Mouse (Mus musculus): Measurements from ENCODE around the gene E130309D02Rik. TPM values are rescaled to one million over a fixed set of nuclear protein-coding genes. Genes with fewer than 3 reads are reported as not detected.
A peak's percentile ranks its signal among the peaks of the same experiment; 100 is the strongest.

Gene E130309D02Rik
- polyA plus RNA-seq, 1 experiment from 2014 or later, result 24.9 TPM

- H3K9me3 ChIP-seq (ENCODE audit: control insufficient read depth, low read length), result no peaks in the 10 kb centered on the region
- H3K27me3 ChIP-seq (replicated peaks; ENCODE audit: control insufficient read depth, insufficient read depth, low read length), result no peaks in the 10 kb centered on the region
- WGBS, result 40% methylated on average over 1 of the region's 1 CpGs
- no peak overlapping the region for H3K4me3 ChIP-seq (ENCODE audit: low read length)
- H3K4me1 ChIP-seq (ENCODE audit: control insufficient read depth, insufficient read depth, low read depth, low read length), result peaks cover 20% of the 10 kb centered on the region
- H3K27ac ChIP-seq (ENCODE audit: low read depth, low read length), result no peak overlapping the region
- no peak overlapping the region for H3K9ac ChIP-seq (ENCODE audit: low read depth, low read length)
- H3K4me2 ChIP-seq (ENCODE audit: low read length), result no peak overlapping the region
- no peak for ATAC-seq
- H3K36me3 ChIP-seq (ENCODE audit: control insufficient read depth, insufficient read depth, low read length), result peaks cover 24% of the 10 kb centered on the region
These were observed 49.8 kb downstream of the E130309D02Rik start for GRCm38 (mm10) chr5:143265409-143265808.

DNA sequence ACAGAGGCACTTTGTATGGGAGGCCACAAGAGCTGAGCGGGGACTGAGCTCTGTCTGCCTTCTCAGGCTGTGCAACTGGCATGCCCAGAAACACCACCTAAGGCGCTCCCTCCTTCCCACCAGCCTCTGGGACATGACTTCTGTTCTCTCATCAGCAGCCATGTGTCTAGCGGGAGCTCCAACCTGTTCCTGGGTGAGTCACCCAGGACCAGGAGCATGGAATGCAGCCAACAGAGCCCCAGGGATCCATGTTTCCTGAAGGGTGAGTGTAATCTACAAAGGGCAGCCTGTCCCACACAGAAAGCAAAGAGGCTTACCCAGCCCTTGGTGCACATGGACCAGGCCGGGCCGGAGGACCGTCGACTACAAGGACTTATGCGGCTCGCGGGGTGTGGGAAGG is 50.5 kb downstream of the E130309D02Rik start:
- Histone ChIP-seq H3K36me3 (ENCODE audit: control insufficient read depth, insufficient read depth, low read length) (peaks cover 28% of the 10 kb centered on the region), H3K9me3 (ENCODE audit: control insufficient read depth, low read length) (no peaks in the 10 kb centered on the region), H3K27me3 (replicated peaks; ENCODE audit: control insufficient read depth, insufficient read depth, low read length) (no peaks in the 10 kb centered on the region), H3K4me2 (ENCODE audit: low read length) (no peak overlapping the region), H3K9ac (ENCODE audit: low read depth, low read length) (no peak overlapping the region), H3K4me1 (ENCODE audit: control insufficient read depth, insufficient read depth, low read depth, low read length) (peaks cover 17% of the 10 kb centered on the region), H3K27ac (ENCODE audit: low read depth, low read length) (no peak overlapping the region), H3K4me3 (ENCODE audit: low read length) (no peak overlapping the region)
- 97% methylated on average over 10 of the region's 10 CpGs for WGBS
- no peak for ATAC-seq

DNA sequence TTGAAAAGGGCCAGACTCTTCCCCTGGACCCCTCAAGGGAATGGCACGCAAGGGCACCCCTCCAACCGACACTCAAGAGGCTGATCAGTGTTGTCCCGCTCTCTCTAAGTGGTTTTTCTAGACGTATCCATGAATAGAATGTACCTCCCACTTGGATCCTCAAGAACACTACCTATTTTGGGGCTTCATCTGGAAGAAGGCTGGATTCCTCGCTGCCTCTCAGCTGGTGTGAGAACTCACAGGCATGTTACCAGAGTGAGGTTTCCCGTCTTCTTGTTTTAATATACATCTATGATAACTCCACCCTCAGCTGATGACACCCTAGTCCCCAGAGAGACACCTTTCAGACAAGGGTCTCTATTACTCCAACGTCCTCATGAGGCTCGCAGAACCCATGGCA is 53.5 kb downstream of the E130309D02Rik start:
- no peak for ATAC-seq

GRCm38 (mm10) chr5:143255802-143256201 is 59.4 kb downstream of the E130309D02Rik start:
- Histone ChIP-seq H3K4me3 (ENCODE audit: low read length) (no peak overlapping the region), H3K27ac (ENCODE audit: low read depth, low read length) (no peak overlapping the region), H3K9me3 (ENCODE audit: control insufficient read depth, low read length) (peaks cover 2% of the 10 kb centered on the region; the same call in 1 of the 2 replicates), H3K4me1 (ENCODE audit: control insufficient read depth, insufficient read depth, low read depth, low read length) (peaks cover 17% of the 10 kb centered on the region), H3K4me2 (ENCODE audit: low read length) (no peak overlapping the region), H3K27me3 (replicated peaks; ENCODE audit: control insufficient read depth, insufficient read depth, low read length) (peaks cover 28% of the 10 kb centered on the region), H3K36me3 (ENCODE audit: control insufficient read depth, insufficient read depth, low read length) (peaks cover 42% of the 10 kb centered on the region), H3K9ac (ENCODE audit: low read depth, low read length) (no peak overlapping the region)
- no peak for ATAC-seq
- 93% methylated on average over 5 of the region's 5 CpGs for WGBS

More for the DNA sequence above, 53.5 kb downstream of the E130309D02Rik start:
- Histone ChIP-seq H3K9ac (ENCODE audit: low read depth, low read length) (no peak overlapping the region), H3K4me2 (ENCODE audit: low read length) (no peak overlapping the region), H3K27me3 (replicated peaks; ENCODE audit: control insufficient read depth, insufficient read depth, low read length) (peaks cover 10% of the 10 kb centered on the region), H3K27ac (ENCODE audit: low read depth, low read length) (no peak overlapping the region), H3K36me3 (ENCODE audit: control insufficient read depth, insufficient read depth, low read length) (peaks cover 31% of the 10 kb centered on the region), H3K4me1 (ENCODE audit: control insufficient read depth, insufficient read depth, low read depth, low read length) (no peaks in the 10 kb centered on the region), H3K4me3 (ENCODE audit: low read length) (no peak overlapping the region), H3K9me3 (ENCODE audit: control insufficient read depth, low read length) (no peaks in the 10 kb centered on the region)
- 94% methylated on average over 8 of the region's 8 CpGs for WGBS

DNA sequence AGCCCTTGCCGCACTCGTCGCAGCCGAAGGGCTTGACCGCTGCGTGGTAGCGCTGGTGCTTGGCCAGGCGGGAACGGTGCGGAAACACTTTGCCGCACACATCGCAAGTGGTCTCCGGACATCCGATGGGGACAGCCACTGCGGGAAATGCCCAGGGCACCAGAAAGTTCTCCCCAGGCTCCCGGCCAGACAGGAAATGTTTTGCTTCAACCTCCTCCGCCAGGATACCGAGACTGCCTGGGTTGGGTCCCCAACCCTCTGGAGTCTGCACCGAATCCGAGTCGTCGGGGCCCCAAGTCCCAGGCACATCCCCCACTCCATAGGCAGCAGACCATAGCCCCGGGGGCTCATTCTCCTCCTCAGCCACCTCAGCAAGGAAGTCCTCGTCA is 60.0 kb downstream of the E130309D02Rik start:
- Histone ChIP-seq H3K9ac (ENCODE audit: low read depth, low read length) (no peak overlapping the region), H3K4me2 (ENCODE audit: low read length) (no peak overlapping the region), H3K27me3 (replicated peaks; ENCODE audit: control insufficient read depth, insufficient read depth, low read length) (peaks cover 28% of the 10 kb centered on the region)

DNA sequence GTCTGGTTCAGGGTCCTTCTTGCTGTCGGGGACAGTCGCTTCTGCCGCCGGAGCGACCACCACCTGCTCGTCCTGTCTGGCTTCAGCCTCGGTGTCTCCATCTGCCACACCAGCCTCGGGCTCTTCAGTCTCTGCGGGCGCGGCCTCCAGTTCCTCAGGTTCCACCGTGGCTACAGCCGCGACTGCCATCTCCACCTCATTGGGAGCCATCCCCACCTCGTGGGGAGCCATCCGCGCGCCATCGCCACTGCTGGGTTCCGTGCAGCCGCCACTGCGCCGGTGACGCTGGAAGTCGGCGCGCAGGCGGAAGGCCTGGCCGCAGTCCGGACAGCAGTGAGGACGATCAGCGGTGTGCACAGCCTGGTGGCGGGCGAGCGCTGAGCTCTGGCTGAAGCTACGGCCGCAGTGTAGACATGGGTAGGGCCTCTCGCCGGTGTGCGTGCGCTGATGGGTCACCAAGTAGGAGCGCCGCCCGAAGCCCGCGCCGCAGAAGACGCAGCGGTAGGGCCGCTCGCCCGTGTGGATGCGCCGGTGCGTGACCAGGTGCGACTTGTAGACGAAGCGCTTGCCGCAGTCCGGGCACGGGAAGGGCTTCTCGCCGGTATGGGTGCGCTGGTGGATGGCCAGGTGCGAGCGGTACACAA is 60.6 kb downstream of the E130309D02Rik start:
- H3K4me3 ChIP-seq (ENCODE audit: low read length), result 0 out of 2 replicates have a peak overlapping the region, but pooled peaks have one; percentile 6
- H3K9ac ChIP-seq (ENCODE audit: low read depth, low read length), result no peak overlapping the region
- H3K36me3 ChIP-seq (ENCODE audit: control insufficient read depth, insufficient read depth, low read length), result peaks cover 38% of the 10 kb centered on the region
- no peak overlapping the region for H3K27ac ChIP-seq (ENCODE audit: low read depth, low read length)
- H3K9me3 ChIP-seq (ENCODE audit: control insufficient read depth, low read length), result peaks cover 2% of the 10 kb centered on the region; the same call in 1 of the 2 replicates
- peaks cover 17% of the 10 kb centered on the region for H3K4me1 ChIP-seq (ENCODE audit: control insufficient read depth, insufficient read depth, low read depth, low read length)
- H3K4me2 ChIP-seq (ENCODE audit: low read length), result no peak overlapping the region; the same call in 1 of the 2 replicates
- no peak for ATAC-seq
- 19% methylated on average over 66 of the region's 66 CpGs for WGBS
- H3K27me3 ChIP-seq (replicated peaks; ENCODE audit: control insufficient read depth, insufficient read depth, low read length), result peaks cover 28% of the 10 kb centered on the region

More for the DNA sequence above, 60.0 kb downstream of the E130309D02Rik start:
- WGBS, result 38% methylated on average over 24 of the region's 24 CpGs
- ATAC-seq, result no peak
- Histone ChIP-seq H3K36me3 (ENCODE audit: control insufficient read depth, insufficient read depth, low read length) (peaks cover 40% of the 10 kb centered on the region), H3K27ac (ENCODE audit: low read depth, low read length) (no peak overlapping the region), H3K9me3 (ENCODE audit: control insufficient read depth, low read length) (peaks cover 2% of the 10 kb centered on the region; the same call in 1 of the 2 replicates), H3K4me3 (ENCODE audit: low read length) (no peak overlapping the region), H3K4me1 (ENCODE audit: control insufficient read depth, insufficient read depth, low read depth, low read length) (peaks cover 17% of the 10 kb centered on the region)

GRCm38 (mm10) chr5:143253881-143254486 is 61.2 kb downstream of the E130309D02Rik start:
- H3K27me3 ChIP-seq (replicated peaks; ENCODE audit: control insufficient read depth, insufficient read depth, low read length), result peaks cover 28% of the 10 kb centered on the region
- H3K4me3 ChIP-seq (ENCODE audit: low read length), result peak overlapping the region; percentile 30
- 8% methylated on average over 79 of the region's 81 CpGs for WGBS

GRCm38 (mm10) chr5:143253186-143253880 is 61.8 kb downstream of the E130309D02Rik start:
- H3K9me3 ChIP-seq (ENCODE audit: control insufficient read depth, low read length), result peaks cover 2% of the 10 kb centered on the region; the same call in 1 of the 2 replicates
- no peak for ATAC-seq
- peaks cover 26% of the 10 kb centered on the region for H3K27me3 ChIP-seq (replicated peaks; ENCODE audit: control insufficient read depth, insufficient read depth, low read length)
- 11% methylated on average over 100 of the region's 103 CpGs for WGBS
- peaks cover 17% of the 10 kb centered on the region for H3K4me1 ChIP-seq (ENCODE audit: control insufficient read depth, insufficient read depth, low read depth, low read length)
- H3K27ac ChIP-seq (ENCODE audit: low read depth, low read length), result no peak overlapping the region
- peaks cover 36% of the 10 kb centered on the region for H3K36me3 ChIP-seq (ENCODE audit: control insufficient read depth, insufficient read depth, low read length)
- peak overlapping the region; percentile 52 for H3K9ac ChIP-seq (ENCODE audit: low read depth, low read length)
- H3K4me2 ChIP-seq (ENCODE audit: low read length), result peak overlapping the region; percentile 56
- peak overlapping the region; percentile 30 for H3K4me3 ChIP-seq (ENCODE audit: low read length)

More at GRCm38 (mm10) chr5:143253881-143254486, 61.2 kb downstream of the E130309D02Rik start:
- Histone ChIP-seq H3K9ac (ENCODE audit: low read depth, low read length) (peak overlapping the region; percentile 52), H3K36me3 (ENCODE audit: control insufficient read depth, insufficient read depth, low read length) (peaks cover 37% of the 10 kb centered on the region), H3K9me3 (ENCODE audit: control insufficient read depth, low read length) (peaks cover 2% of the 10 kb centered on the region; the same call in 1 of the 2 replicates), H3K4me1 (ENCODE audit: control insufficient read depth, insufficient read depth, low read depth, low read length) (peaks cover 17% of the 10 kb centered on the region), H3K27ac (ENCODE audit: low read depth, low read length) (no peak overlapping the region), H3K4me2 (ENCODE audit: low read length) (peak overlapping the region; percentile 56)
- ATAC-seq, result 0 out of 2 replicates have a peak, but pooled peaks have one; percentile 2

DNA sequence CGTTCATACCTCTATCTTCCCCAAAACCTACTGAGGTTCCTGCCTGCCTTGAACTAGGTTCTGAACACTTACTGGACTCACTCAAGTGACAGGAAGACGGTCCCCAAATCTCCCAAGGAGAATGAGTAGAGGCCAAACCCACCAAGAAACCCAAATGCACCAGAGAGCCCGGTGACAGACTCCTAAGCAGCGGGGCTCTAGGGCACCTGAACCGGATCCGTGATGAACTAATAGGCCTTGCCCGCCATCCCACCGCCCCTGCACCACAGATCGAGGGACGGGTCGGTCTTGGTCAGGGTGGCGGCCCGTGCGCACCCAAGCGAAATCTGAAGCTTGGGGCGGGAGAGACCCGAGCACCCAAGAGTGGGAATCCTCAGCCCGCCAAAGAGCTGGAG is 62.4 kb downstream of the E130309D02Rik start:
- no peak overlapping the region for H3K27ac ChIP-seq (ENCODE audit: low read depth, low read length)
- H3K4me1 ChIP-seq (ENCODE audit: control insufficient read depth, insufficient read depth, low read depth, low read length), result peaks cover 17% of the 10 kb centered on the region
- 50% methylated on average over 18 of the region's 18 CpGs for WGBS
- H3K27me3 ChIP-seq (replicated peaks; ENCODE audit: control insufficient read depth, insufficient read depth, low read length), result peaks cover 22% of the 10 kb centered on the region
- H3K9ac ChIP-seq (ENCODE audit: low read depth, low read length), result no peak overlapping the region
- no peak overlapping the region for H3K4me3 ChIP-seq (ENCODE audit: low read length)
- no peak for ATAC-seq
- peaks cover 2% of the 10 kb centered on the region; the same call in 1 of the 2 replicates for H3K9me3 ChIP-seq (ENCODE audit: control insufficient read depth, low read length)
- no peak overlapping the region; the same call in 1 of the 2 replicates for H3K4me2 ChIP-seq (ENCODE audit: low read length)
- H3K36me3 ChIP-seq (ENCODE audit: control insufficient read depth, insufficient read depth, low read length), result peaks cover 38% of the 10 kb centered on the region
